Mouse (Mus musculus) hindbrain, embryonic 11.5 days (tissue): ENCODE measurements around the gene Yaf2. TPM values are rescaled to one million over a fixed set of nuclear protein-coding genes. Genes with fewer than 3 reads are reported as not detected.
"Not testable (repeated sequence)": the region's sequence is repeated elsewhere in the genome, so short reads cannot be mapped to it uniquely, and the experiment has no call there.

ENCODE experiments used
- ATAC-seq: fragments of 200-750 bp; cut with Nextera tagmentation; 2 replicates; pipeline ENCODE4 v1.8.0; 2017; ENCODE audit warnings: mild to moderate bottlenecking, moderate TSS enrichment, moderate library complexity; ENCODE audit not compliant: low FRiP score
- DNase-seq: peaks from one replicate; pipeline ENCODE4 v3.0.0-alpha.2; 2015; ENCODE audit warnings: low spot score
- H3K27ac ChIP-seq: fragments of 300-500 bp; sonication (generic); 2 replicates; pipeline ENCODE4 v1.5.1; 2014; ENCODE audit warnings: mild to moderate bottlenecking, low read depth, low read length
- H3K27me3 ChIP-seq: fragments of 300-500 bp; sonication (generic); 2 replicates; pipeline ENCODE4 v1.6.1; 2014; ENCODE audit warnings: mild to moderate bottlenecking, low read length, moderate library complexity, mixed read lengths; ENCODE audit not compliant: control insufficient read depth, insufficient read depth
- H3K36me3 ChIP-seq: fragments of 300-500 bp; sonication (generic); 2 replicates; pipeline ENCODE4 v1.6.1; 2014; ENCODE audit warnings: mild to moderate bottlenecking, low read length, moderate library complexity, mixed read lengths; ENCODE audit not compliant: control insufficient read depth, insufficient read depth
- H3K4me1 ChIP-seq: fragments of 300-500 bp; sonication (generic); replicated peaks from 2 replicates; pipeline ENCODE4 v1.6.1; 2014; ENCODE audit warnings: low read length, mixed read lengths; ENCODE audit not compliant: control insufficient read depth, insufficient read depth
- H3K4me2 ChIP-seq: fragments of 300-500 bp; sonication (generic); replicated peaks from 2 replicates; pipeline ENCODE4 v1.6.1; 2014; ENCODE audit warnings: mild to moderate bottlenecking, low read depth, low read length
- H3K4me3 ChIP-seq: fragments of 300-500 bp; sonication (generic); 2 replicates; pipeline ENCODE4 v1.5.1; 2014; ENCODE audit warnings: low read depth, low read length
- H3K9ac ChIP-seq: fragments of 300-500 bp; sonication (generic); 2 replicates; pipeline ENCODE4 v1.6.1; 2014; ENCODE audit warnings: low read depth, low read length
- H3K9me3 ChIP-seq: fragments of 300-500 bp; sonication (generic); 2 replicates; pipeline ENCODE4 v1.6.1; 2016; ENCODE audit warnings: low read length; ENCODE audit not compliant: control insufficient read depth
- WGBS: fragments of 180-500 bp; shearing (Covaris S2); extraction: QIAGEN DNeasy Blood & Tissue Kit; methylation state at CpG from one replicate; pipeline ENCODE4 v1.1.7; 2014; 5-methylcytosine and 5-hydroxymethylcytosine counted together
- polyA plus RNA-seq: library from polyadenylated mRNA; unstranded; fragments of >200 nt; fragmentation: Nextera tagmentation; extraction: Ambion mirVana; gene quantifications from 2 replicates; pipeline ENCODE4 v1.2.1, GENCODE M21; 2014

Gene Yaf2
- polyA plus RNA-seq, 1 experiment from 2014 or later, result 130 TPM

DNA sequence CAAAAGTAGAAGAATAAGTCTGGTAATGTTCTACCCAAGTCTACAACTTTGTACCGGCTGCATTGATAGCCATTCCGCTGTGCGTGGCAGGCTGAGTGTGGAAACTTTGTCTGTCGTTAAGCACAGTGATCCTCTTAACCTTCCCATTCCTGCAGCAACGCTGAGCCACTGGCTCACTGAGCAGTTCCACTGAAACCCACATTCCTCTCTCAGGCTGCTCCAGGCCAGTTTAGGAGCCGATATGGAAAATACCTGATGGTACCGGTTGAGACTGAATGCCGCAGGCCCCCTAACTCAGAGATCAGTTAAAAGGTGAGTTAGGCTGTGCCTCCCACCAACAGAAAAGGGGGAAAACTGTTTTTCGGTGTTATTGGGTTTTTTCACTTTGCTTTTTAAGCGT is 81.4 kb downstream of the Yaf2 start:
- 72% methylated on average over 10 of the region's 10 CpGs for WGBS
- H3K4me3 ChIP-seq, result no peak overlapping the region
- ATAC-seq (no peak), DNase-seq (no peak)
- H3K36me3 ChIP-seq, result 0 out of 2 replicates have a peak, but pooled peaks cover 3% of the 10 kb centered on the region
- H3K27ac ChIP-seq, result no peak overlapping the region
- no peak overlapping the region for H3K4me2 ChIP-seq
- H3K9me3 ChIP-seq, result no peaks in the 10 kb centered on the region
- H3K9ac ChIP-seq, result no peak overlapping the region
- H3K4me1 ChIP-seq, result no peaks in the 10 kb centered on the region
- no peaks in the 10 kb centered on the region for H3K27me3 ChIP-seq

GRCm38 (mm10) chr15:93253172-93253571 is 83.6 kb downstream of the Yaf2 start:
- no peak for DNase-seq
- no peak overlapping the region for H3K4me2 ChIP-seq
- no peaks in the 10 kb centered on the region for H3K27me3 ChIP-seq
- WGBS, result 90% methylated on average over 8 of the region's 8 CpGs
- 0 out of 2 replicates have a peak, but pooled peaks cover 3% of the 10 kb centered on the region for H3K36me3 ChIP-seq
- no peak for ATAC-seq
- H3K27ac ChIP-seq, result no peak overlapping the region
- H3K9ac ChIP-seq, result no peak overlapping the region
- H3K9me3 ChIP-seq, result no peaks in the 10 kb centered on the region
- no peak overlapping the region for H3K4me3 ChIP-seq
- H3K4me1 ChIP-seq, result no peaks in the 10 kb centered on the region

GRCm38 (mm10) chr15:93252396-93252795 is 84.3 kb downstream of the Yaf2 start:
- DNase-seq (no peak), ATAC-seq (no peak)
- Histone ChIP-seq H3K27me3 (no peaks in the 10 kb centered on the region), H3K27ac (no peak overlapping the region), H3K9ac (no peak overlapping the region), H3K36me3 (0 out of 2 replicates have a peak, but pooled peaks cover 3% of the 10 kb centered on the region), H3K4me2 (no peak overlapping the region), H3K9me3 (no peaks in the 10 kb centered on the region), H3K4me3 (no peak overlapping the region), H3K4me1 (no peaks in the 10 kb centered on the region)
- WGBS, result 84% methylated on average over 6 of the region's 6 CpGs

GRCm38 (mm10) chr15:93251553-93252250 is 85.0 kb downstream of the Yaf2 start:
- Histone ChIP-seq H3K36me3 (0 out of 2 replicates have a peak, but pooled peaks cover 3% of the 10 kb centered on the region), H3K27ac (no peak overlapping the region), H3K4me3 (no peak overlapping the region), H3K27me3 (no peaks in the 10 kb centered on the region), H3K9ac (no peak overlapping the region), H3K4me1 (no peaks in the 10 kb centered on the region), H3K4me2 (no peak overlapping the region), H3K9me3 (no peaks in the 10 kb centered on the region)
- 63% methylated on average over 13 of the region's 13 CpGs for WGBS
- no peak for ATAC-seq
- DNase-seq, result no peak

DNA sequence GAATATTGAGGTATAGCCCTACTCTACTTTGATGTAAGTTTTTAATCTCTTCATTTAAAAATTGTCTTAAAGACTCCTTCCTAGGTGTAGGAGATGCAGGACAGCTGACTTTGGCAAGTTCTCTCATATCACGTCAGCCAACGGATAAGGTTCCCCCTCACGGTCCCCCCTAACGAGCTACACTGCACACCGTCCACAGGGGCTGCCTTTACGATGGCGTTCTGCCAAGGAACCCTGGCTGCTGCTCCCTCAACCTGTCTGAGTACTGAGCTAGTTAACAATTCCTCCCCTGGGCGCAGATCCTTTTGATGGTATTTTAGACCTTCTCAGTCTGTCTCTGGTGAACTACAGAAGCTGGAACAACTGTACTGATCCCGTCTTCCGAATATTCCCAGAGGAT is 93.5 kb downstream of the Yaf2 start:
- no peak for ATAC-seq
- H3K36me3 ChIP-seq, result 0 out of 2 replicates have a peak, but pooled peaks cover 5% of the 10 kb centered on the region
- H3K9ac ChIP-seq, result no peak overlapping the region
- no peaks in the 10 kb centered on the region for H3K27me3 ChIP-seq
- no peak overlapping the region for H3K27ac ChIP-seq
- no peak for DNase-seq
- WGBS, result 94% methylated on average over 10 of the region's 10 CpGs
- no peaks in the 10 kb centered on the region for H3K9me3 ChIP-seq
- H3K4me3 ChIP-seq, result no peak overlapping the region
- H3K4me2 ChIP-seq, result no peak overlapping the region
- no peaks in the 10 kb centered on the region for H3K4me1 ChIP-seq

- WGBS, result 92% methylated on average over 10 of the region's 10 CpGs
- not testable (repeated sequence) for H3K4me1 ChIP-seq, DNase-seq, H3K9ac ChIP-seq, H3K9me3 ChIP-seq, H3K27me3 ChIP-seq, ATAC-seq, H3K27ac ChIP-seq, H3K36me3 ChIP-seq, H3K4me2 ChIP-seq, H3K4me3 ChIP-seq
Measured at GRCm38 (mm10) chr15:93236456-93236855, 100.3 kb downstream of the Yaf2 start.

Other genes with a start within 250 kb of the Yaf2 start
- gene Gxylt1, start 61.8 kb downstream of the Yaf2 start, polyA plus RNA-seq, result 13.5 and 16.2 TPM in 2 replicates
- gene Zcrb1, start 61.4 kb upstream of the Yaf2 start, polyA plus RNA-seq, result 161 and 175 TPM in 2 replicates
- 53.9 and 68.7 TPM in 2 replicates for gene Pphln1, start 61.4 kb upstream of the Yaf2 start, polyA plus RNA-seq